Mouse (Mus musculus) brain, embryonic 14.5 days (tissue): ENCODE data around the gene Arhgef38.

Experiments
- CTCF ChIP-seq: fragments of 200-500 bp; IDR thresholded peaks from 2 replicates; pipeline ENCODE4 v1.5.1; 2012; ENCODE audit warnings: inconsistent platforms, mild to moderate bottlenecking, moderate library complexity, borderline replicate concordance; ENCODE audit not compliant: insufficient read depth, insufficient read length; ENCODE audit errors: extremely low read depth
- POLR2A ChIP-seq: fragments of 200-500 bp; IDR thresholded peaks from 2 replicates; pipeline ENCODE4 v1.6.1; 2012; ENCODE audit warnings: mild to moderate bottlenecking, inconsistent platforms, borderline replicate concordance; ENCODE audit not compliant: poor library complexity, insufficient read depth, insufficient read length, severe bottlenecking; ENCODE audit errors: extremely low read depth

DNA sequence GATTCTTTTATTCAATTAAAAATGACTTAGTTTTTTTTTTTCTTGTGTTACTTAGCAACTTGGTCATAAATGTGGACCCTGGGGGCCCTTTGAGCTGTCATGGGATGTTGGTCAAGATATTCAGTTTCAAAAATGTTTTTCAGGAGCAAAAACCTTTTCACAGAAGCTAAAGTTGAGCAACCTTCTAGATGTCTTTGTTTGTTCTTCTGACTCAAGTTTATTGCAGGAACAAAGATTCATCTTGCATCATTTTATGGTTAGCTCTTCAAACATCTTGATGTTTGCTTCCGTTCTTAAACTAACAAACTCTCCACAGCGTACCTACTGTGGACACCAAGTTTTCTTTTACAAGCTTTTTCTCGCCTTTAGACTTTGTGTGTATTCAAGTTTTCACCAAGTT is 23.4 kb downstream of the Arhgef38 start:
- TF ChIP-seq CTCF (no peak), POLR2A (no peak)
